Mouse (Mus musculus): Measurements from ENCODE around the gene Nr2f1.

GRCm38 (mm10) chr13:78178771-78179170, 20.8 kb downstream of the Nr2f1 start:
- TF ChIP-seq CTCF (IDR thresholded peaks at IDR 0.05; ENCODE audit: low read depth, low read length) (no peak), POLR2A (IDR thresholded peaks at IDR 0.05; ENCODE audit: extremely low read depth, insufficient read depth, low read length) (no peak)
